Mouse (Mus musculus) liver, embryonic 14.5 days (tissue): ENCODE measurements around the gene Atp5g1. TPM values are rescaled to one million over a fixed set of nuclear protein-coding genes. Genes with fewer than 3 reads are reported as not detected.
A peak's percentile ranks its signal among the peaks of the same experiment; 100 is the strongest.
"Not testable (repeated sequence)": the region's sequence is repeated elsewhere in the genome, so short reads cannot be mapped to it uniquely, and the experiment has no call there.

Experiments
- ATAC-seq: fragments of 200-750 bp; cut with Nextera tagmentation; 2 replicates; pipeline ENCODE4 v1.8.0; 2017; ENCODE audit warnings: moderate number of reproducible peaks, mild to moderate bottlenecking, moderate library complexity; ENCODE audit not compliant: insufficient read depth
- DNase-seq, 3 experiments: peaks; one replicate each; pipeline ENCODE4 v3.0.0-alpha.2; 2012 to 2013; ENCODE audit warnings: low read depth in 3 of 3, low spot score in 3 of 3
- H3K27ac ChIP-seq: fragments of 300-500 bp; sonication (generic); 2 replicates; pipeline ENCODE4 v1.5.1; 2014; ENCODE audit warnings: moderate library complexity, mild to moderate bottlenecking, control low read depth, inconsistent platforms
- H3K27me3 ChIP-seq: fragments of 300-500 bp; sonication (generic); 2 replicates; pipeline ENCODE4 v1.6.1; 2014; ENCODE audit warnings: mild to moderate bottlenecking, low read length, moderate library complexity; ENCODE audit not compliant: control insufficient read depth, insufficient read depth
- H3K36me3 ChIP-seq: fragments of 300-500 bp; sonication (generic); replicated peaks from 2 replicates; pipeline ENCODE4 v1.6.1; 2014; ENCODE audit warnings: low read depth; ENCODE audit not compliant: control insufficient read depth, insufficient read depth
- H3K4me1 ChIP-seq, 2 experiments: fragments of 200-500 bp in 1 of 2; fragments of 300-500 bp in 1 of 2; sonication (generic) in 1 of 2; replicated peaks; 2 replicates each; pipeline ENCODE4 v1.6.1; 2012 to 2014; ENCODE audit warnings: antibody characterized with exemption in 1 of 2, inconsistent platforms in 1 of 2, low read length in 1 of 2; ENCODE audit not compliant: control insufficient read depth in 2 of 2, insufficient read depth in 2 of 2
- H3K4me2 ChIP-seq: fragments of 300-500 bp; sonication (generic); 2 replicates; pipeline ENCODE4 v1.6.1; 2014; ENCODE audit warnings: low read depth, mild to moderate bottlenecking, control low read depth, moderate library complexity
- H3K4me3 ChIP-seq, 2 experiments: fragments of 200-500 bp in 1 of 2; fragments of 300-500 bp in 1 of 2; sonication (generic) in 1 of 2; 2 replicates each; pipeline ENCODE4 v1.5.1; 2012 to 2014; ENCODE audit warnings: low read depth in 2 of 2, low read length in 2 of 2, mild to moderate bottlenecking in 2 of 2, control low read depth in 1 of 2, inconsistent platforms in 1 of 2, moderate library complexity in 1 of 2; ENCODE audit not compliant: insufficient read depth in 1 of 2
- H3K9ac ChIP-seq: fragments of 300-500 bp; sonication (generic); replicated peaks from 2 replicates; pipeline ENCODE4 v1.6.1; 2014; ENCODE audit warnings: mild to moderate bottlenecking, control low read depth, moderate library complexity
- H3K9me3 ChIP-seq: fragments of 300-500 bp; sonication (generic); 2 replicates; pipeline ENCODE4 v1.6.1; 2016; ENCODE audit warnings: low read length, mixed read lengths; ENCODE audit not compliant: control insufficient read depth
- CTCF ChIP-seq: IDR thresholded peaks from 2 replicates; pipeline ENCODE4 v1.5.1; 2016; ENCODE audit warnings: antibody characterized with exemption, low read depth, control low read depth
- EP300 ChIP-seq: IDR thresholded peaks from 2 replicates; pipeline ENCODE4 v1.6.1; 2016; ENCODE audit warnings: antibody characterized with exemption, low read depth
- WGBS: fragments of 180-500 bp; shearing (Covaris S2); extraction: QIAGEN DNeasy Blood & Tissue Kit; methylation state at CpG from one replicate; pipeline ENCODE4 v1.1.7; 2014; ENCODE audit not compliant: insufficient replicate concordance; 5-methylcytosine and 5-hydroxymethylcytosine counted together
- polyA plus RNA-seq, 2 experiments: library from polyadenylated mRNA; depleted of rRNA in 1 of 2; stranded (reverse) in 1 of 2; unstranded in 1 of 2; fragments of >200 nt; fragmentation: Nextera tagmentation in 1 of 2; extraction: Ambion mirVana in 1 of 2; gene quantifications; 2 replicates each; pipeline versions ENCODE4 v1.2.1 to v1.2.3; 2012 to 2014

Atp5g1 gene
- polyA plus RNA-seq, 2 experiments = 213 to 650 TPM

DNA sequence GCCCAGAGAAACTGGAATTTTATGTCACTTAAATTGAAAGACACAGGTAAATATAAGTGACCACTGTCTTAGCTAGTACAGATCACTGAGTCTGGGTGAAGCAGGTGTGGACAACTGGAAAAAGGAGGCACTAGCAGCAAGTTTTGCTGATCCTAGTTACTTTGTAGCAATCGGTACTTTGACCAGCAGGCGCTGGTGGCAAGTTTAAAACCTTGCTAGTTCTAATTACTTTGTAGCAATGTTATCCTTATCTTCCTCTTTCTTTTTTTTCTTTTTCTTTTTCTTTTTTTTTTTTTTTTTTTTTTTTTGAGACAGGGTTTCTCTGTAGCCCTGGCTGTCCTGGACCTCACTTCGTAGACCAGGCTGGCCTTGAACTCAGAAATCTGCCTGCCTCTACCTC is 40.6 kb upstream of the Atp5g1 start:
- Histone ChIP-seq H3K4me1 (no peaks in the 10 kb centered on the region), H3K9ac (no peak overlapping the region), H3K4me3 (no peak overlapping the region), H3K4me2 (no peak overlapping the region), H3K27me3 (no peaks in the 10 kb centered on the region), H3K9me3 (no peaks in the 10 kb centered on the region), H3K27ac (no peak overlapping the region), H3K36me3 (no peaks in the 10 kb centered on the region)
- ATAC-seq = no peak
- DNase-seq = no peak
- 72% methylated on average over 3 of the region's 3 CpGs for WGBS
- TF ChIP-seq CTCF (no peak), EP300 (no peak)

DNA sequence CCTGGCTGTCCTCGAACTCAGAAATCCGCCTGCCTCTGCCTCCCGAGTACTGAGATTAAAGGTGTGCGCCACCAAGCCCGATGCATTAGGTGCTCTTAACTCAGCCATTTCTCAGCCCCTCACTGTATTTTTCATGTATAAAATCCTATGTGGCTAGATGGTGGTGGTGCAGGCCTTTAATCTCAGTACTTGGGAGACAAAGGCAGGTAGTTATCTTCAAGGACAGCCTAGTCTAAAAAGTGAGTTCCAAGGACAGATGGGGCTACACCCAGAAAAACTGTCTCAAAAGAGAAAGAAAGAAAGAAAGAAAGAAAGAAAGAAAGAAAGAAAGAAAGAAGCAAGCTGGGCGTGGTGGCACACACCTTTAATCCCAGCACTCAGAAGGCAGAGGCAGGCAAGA is 39.9 kb upstream of the Atp5g1 start:
- H3K36me3 ChIP-seq = no peaks in the 10 kb centered on the region
- TF ChIP-seq EP300 (no peak), CTCF (no peak)
- no peak overlapping the region for H3K4me3 ChIP-seq
- H3K27me3 ChIP-seq = no peaks in the 10 kb centered on the region
- no peak overlapping the region for H3K9ac ChIP-seq
- H3K4me2 ChIP-seq = no peak overlapping the region
- ATAC-seq = no peak
- DNase-seq = no peak
- H3K9me3 ChIP-seq = no peaks in the 10 kb centered on the region
- H3K27ac ChIP-seq = no peak overlapping the region
- WGBS = 75% methylated on average over 6 of the region's 6 CpGs
- H3K4me1 ChIP-seq = no peaks in the 10 kb centered on the region

DNA sequence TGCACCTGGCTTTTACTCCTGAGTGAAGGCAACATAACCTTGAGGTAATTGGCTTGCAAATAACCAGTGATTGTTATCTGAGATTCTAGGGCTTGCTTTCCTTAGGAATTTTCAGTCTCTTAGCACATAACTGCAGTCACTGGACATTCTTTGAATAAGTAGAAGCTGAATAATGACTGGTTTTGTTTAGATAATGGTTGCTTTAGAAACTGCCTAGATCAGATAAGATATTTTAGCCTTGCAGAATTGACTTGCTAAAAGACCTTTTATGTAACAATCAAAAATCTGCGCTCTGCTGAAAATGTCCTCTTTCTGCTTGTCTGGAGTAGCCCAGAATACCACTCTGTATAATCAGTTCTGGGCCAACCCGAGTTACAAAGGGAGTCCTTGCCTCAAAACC is 38.6 kb upstream of the Atp5g1 start:
- DNase-seq = no peak
- H3K27ac ChIP-seq = no peak overlapping the region
- H3K4me1 ChIP-seq = no peaks in the 10 kb centered on the region
- 41% methylated on average over 2 of the region's 2 CpGs for WGBS
- no peak overlapping the region for H3K9ac ChIP-seq
- H3K36me3 ChIP-seq = no peaks in the 10 kb centered on the region
- no peak for TF ChIP-seq CTCF
- no peak for TF ChIP-seq EP300
- no peaks in the 10 kb centered on the region for H3K27me3 ChIP-seq
- no peak for ATAC-seq
- H3K4me3 ChIP-seq = no peak overlapping the region
- no peak overlapping the region for H3K4me2 ChIP-seq
- no peaks in the 10 kb centered on the region for H3K9me3 ChIP-seq

DNA sequence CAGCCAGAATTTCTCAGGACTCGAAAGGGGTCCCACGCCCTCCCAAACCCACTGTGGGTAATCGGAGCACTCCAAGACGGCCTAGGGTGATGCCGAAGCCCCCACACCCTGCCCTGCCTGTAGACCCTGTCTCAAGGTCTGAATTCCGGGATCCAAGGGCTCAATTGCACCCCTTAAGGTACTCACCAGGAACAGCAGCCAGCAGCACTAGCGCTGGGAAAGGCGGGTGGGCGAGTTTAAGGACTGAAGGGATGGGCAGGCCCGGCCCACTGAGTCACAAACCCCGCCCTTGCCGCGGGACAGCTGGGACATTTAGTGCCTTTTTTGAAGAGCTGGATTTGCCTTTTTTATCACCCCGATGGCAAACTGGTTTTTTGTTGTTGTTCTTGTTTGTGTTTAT is 36.3 kb upstream of the Atp5g1 start, which contains the start of gene Calcoco2:
Gene Calcoco2, minus strand, starts transcription at position 214 of the 400 bp plus-strand sequence.
- H3K4me1 ChIP-seq = no peaks in the 10 kb centered on the region
- H3K27me3 ChIP-seq = no peaks in the 10 kb centered on the region
- TF ChIP-seq EP300 = no peak
- no peak for TF ChIP-seq CTCF
- no peaks in the 10 kb centered on the region for H3K9me3 ChIP-seq
- H3K9ac ChIP-seq = no peak within 1 kb of the TSS
- H3K4me2 ChIP-seq = no peak within 1 kb of the TSS
- no peak within 1 kb of the TSS for H3K4me3 ChIP-seq
- ATAC-seq (no peak), DNase-seq (no peak)
- H3K27ac ChIP-seq = no peak within 1 kb of the TSS
- WGBS = 36% methylated on average over 14 of the region's 14 CpGs
- no peaks in the 10 kb centered on the region for H3K36me3 ChIP-seq

DNA sequence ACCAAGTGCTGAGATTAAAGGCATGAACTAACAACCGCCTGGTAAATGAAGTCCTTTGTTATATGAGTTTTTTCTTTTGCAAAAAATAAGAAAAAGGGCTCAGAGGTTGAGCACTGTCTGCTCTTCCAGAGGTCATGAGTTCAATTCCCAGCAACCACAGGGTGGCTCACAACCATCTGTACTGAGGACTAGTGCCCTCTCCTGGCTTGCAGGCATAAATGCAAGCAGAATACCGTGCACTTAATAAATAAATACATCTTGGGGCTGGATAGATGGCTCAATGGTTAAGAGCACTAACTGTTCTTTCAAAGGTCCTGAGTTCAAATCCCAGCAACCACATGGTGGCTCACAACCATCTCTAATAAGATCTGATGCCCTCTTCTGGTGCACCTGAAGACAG is 35.5 kb upstream of the Atp5g1 start:
- H3K27ac ChIP-seq, H3K4me1 ChIP-seq, DNase-seq, H3K27me3 ChIP-seq, ATAC-seq, H3K4me3 ChIP-seq, H3K9ac ChIP-seq, H3K4me2 ChIP-seq, H3K9me3 ChIP-seq, H3K36me3 ChIP-seq: not testable (repeated sequence)
- 40% methylated on average over 2 of the region's 2 CpGs for WGBS
- TF ChIP-seq CTCF = peak; percentile 49

DNA sequence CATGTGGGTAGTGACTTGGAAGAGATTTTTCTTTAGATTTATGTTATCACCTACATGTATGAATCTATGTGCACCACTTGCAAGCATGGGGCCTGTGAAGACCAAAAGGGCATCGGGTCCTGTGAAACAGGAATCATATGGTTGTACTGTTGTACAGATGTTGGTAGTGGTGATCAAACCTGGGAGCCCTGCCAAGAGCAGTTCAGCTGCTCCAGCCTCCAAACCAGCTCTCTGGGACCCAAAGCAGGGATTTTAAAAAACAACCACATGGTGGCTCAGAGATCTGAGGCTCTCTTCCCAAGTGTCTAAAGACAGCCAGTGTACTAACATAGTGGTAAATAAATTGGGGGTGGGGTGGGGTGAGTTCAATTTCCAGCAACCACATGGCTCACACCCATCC is 32.9 kb upstream of the Atp5g1 start:
- Histone ChIP-seq H3K9ac (no peak overlapping the region), H3K4me2 (no peak overlapping the region), H3K27me3 (no peaks in the 10 kb centered on the region), H3K36me3 (no peaks in the 10 kb centered on the region), H3K4me3 (no peak overlapping the region), H3K9me3 (no peaks in the 10 kb centered on the region), H3K4me1 (no peaks in the 10 kb centered on the region), H3K27ac (no peak overlapping the region)
- no peak for DNase-seq
- WGBS = 50% methylated on average over 1 of the region's 1 CpGs
- TF ChIP-seq CTCF (no peak), EP300 (no peak)
- no peak for ATAC-seq
